Mouse (Mus musculus): ENCODE data around the gene Vmn2r92.
"Not testable (repeated sequence)": the region's sequence is repeated elsewhere in the genome, so short reads cannot be mapped to it uniquely, and the experiment has no call there.

Gene Vmn2r92

DNA sequence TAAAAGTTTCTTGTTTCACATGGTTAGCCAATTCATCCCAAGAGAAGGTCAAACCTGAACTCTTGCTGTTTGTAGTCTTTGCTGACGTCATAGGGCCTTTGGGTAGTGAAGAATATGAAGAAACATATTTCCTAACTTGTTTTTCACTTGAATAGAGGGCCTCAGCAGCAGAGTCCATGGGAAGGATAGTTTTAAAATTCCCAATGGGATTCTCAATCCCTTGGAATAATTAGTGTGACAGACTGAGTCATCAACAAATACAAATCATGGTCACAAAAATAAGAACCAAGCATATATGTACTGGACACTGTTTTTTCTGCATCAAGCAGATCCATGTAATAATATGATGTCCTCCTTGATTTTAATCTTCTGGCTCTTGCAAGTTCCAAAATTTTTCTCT is at the start of gene Vmn2r92:
Gene Vmn2r92 (plus strand): TSS at position 301 of the 400 bp plus-strand sequence.
- not testable (repeated sequence) for DNase-seq (ENCODE audit: low read depth in 2 of 2, low spot score in 2 of 2)

DNA sequence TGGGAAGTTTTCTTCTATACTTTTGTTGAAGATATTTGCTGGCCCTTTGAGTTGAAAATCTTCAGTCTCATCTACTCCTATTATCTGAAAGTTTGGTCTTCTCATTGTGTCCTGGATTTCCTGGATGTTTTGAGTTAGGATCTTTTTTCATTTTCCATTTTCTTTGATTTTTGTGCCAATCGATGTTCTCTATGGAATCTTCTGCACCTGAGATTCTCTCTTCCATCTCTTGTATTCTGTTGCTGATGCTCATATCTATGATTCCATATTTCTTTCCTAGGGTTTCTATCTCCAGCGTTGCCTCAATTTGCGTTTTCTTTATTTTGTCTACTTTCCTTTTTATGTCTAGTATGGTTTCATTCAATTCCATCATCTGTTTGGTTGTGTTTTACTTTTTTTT is 49.4 kb upstream of the Vmn2r92 start:
- DNase-seq (ENCODE audit: low read depth in 2 of 2, low spot score in 2 of 2), result not testable (repeated sequence)

DNA sequence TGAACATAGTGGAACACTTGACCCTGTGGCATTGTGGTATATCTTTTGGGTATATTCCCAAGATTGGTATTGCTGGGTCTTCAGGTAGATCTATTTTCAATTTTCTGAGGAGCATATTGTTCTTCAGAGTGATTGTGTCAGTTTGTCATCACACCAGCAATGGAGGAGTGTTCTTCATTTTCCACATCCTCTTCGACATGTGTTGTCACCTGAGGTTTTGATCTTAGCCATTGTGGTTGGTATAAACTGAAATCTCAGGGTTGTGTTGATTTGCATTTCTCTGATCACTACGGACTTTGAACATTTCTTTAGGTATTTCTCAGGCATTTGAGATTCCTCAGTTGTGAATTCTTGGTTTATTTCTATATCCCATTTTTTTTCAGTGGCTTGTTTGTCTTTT is 9.5 kb downstream of the Vmn2r92 start:
- not testable (repeated sequence) for DNase-seq (ENCODE audit: low read depth in 2 of 2, low spot score in 2 of 2)

DNA sequence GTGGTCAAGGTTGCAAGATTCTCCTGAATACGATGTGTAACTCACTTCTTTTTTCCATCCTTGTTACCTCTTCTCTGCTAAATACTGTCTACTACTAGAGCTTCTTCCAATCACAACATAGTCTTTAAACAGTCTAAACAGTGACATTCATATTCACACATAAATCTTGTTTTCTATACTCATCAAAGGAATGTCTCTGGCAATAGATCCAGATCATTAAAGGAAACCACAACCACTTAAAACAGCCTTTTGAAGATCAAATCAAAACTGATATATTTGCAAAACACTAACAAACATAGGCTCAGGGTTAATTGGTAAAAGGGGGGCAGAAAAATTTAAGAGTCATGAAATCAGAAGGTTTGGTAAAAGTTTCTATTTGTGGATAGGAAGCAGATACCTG is 38.0 kb downstream of the Vmn2r92 start:
- DNase-seq (ENCODE audit: low read depth in 2 of 2, low spot score in 2 of 2), result no peak

DNA sequence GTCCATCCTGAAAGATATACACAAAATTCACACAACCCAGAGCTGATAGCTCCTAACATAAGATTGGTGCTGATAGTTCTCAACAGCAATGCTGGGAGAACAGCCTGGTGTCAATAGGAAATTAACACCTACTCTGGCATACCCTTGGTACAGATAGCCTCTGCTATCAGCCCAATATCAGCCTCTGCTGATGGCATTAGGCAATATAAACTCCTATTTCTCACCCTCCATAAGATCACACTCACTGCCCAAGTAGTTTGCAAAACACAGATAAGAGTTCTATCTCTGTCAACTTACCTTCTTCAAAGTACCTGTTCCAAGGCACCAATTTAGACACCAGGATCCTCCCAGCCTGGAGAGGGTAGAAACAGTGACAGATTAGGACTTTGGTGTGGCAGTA is 69.6 kb downstream of the Vmn2r92 start:
- no peak for DNase-seq (ENCODE audit: low read depth in 2 of 2, low spot score in 2 of 2)

DNA sequence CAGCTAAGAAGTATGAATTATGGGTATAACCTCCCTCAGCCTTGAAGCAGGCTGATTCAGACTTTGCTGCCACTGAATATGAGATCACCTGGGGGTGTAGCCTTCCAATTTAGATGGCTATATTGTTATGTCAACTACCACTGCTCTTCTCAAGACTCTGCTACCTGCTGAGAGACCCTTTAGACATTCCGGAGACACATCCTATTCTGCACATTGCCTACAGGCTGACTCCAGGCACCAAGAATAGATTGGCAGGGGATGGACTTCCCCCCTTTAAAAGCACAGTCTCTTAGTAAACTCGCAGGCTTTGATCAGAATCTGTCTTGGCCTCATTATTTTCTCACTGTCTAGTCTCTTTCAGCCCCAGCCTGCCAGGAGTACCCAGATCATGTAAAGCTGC is 80.3 kb downstream of the Vmn2r92 start:
- no peak for DNase-seq (ENCODE audit: low read depth in 2 of 2, low spot score in 2 of 2)

DNA sequence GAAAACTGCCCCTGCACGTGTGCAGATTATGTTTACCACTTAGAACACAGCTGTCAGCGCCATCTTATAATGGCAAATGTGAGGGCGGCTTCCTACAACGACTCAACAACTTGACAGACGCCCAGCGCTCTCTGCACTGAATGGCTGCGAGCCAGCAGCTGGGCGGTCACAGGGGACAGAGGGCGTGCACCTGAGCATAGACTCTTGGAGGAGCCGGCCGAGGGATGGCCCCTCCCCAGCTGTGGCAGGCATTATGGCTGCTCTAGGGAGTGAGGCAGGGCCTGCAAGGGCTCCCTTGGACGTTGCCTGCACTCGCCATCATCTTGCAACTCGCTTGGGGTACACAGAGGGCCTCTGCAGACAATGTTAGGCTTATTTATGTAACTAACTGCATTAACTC is 85.2 kb downstream of the Vmn2r92 start:
- DNase-seq (ENCODE audit: low read depth in 2 of 2, low spot score in 2 of 2), result no peak

Measured in CD8-positive naive resting alpha-beta T cell, adult 2 months (primary cell).